Mouse (Mus musculus): ENCODE results near the gene Tgfb1i1. TPM values are rescaled to one million over a fixed set of nuclear protein-coding genes. Genes with fewer than 3 reads are reported as not detected.

Gene Tgfb1i1
- total RNA-seq, 2 experiments from 2014 or later = 16.3 to 20.4 TPM

DNA sequence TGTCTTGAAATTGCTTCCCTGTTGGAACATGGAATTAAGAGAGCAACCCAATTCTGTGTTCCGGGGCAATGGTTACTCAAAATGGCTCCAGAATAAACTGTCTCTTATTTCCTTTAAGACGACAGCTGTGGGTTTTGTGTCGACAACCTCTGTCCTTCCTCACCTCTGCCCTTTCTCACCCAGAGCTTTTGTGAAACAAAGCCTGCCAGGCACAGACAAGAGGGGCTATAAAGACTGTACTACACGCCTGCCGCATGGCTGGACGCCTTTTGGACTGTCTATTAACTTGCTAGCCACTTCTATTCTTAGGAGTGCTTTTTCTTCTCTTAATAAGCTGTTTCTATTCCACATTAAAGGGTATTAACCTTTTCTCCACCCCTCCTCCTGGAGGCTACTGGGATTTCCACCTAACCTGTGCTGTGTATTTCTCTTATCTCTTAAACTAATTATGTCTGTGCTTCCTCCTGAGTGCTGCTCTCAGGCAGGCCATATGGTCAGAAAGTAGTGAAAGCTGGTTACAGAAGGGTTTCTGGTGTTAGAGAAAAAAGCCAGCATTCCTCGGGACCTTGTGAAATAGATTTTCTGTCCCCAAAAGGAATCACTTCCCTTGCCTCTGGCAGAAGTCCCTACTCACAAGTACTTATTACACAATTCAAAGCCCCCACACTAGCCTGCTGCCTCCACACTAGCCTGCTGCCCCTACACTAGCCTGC, 36.1 kb downstream of the Tgfb1i1 start:
- no peak for DNase-seq (ENCODE audit: extremely low spot score in 1 of 2, low spot score in 1 of 2)

- no peak for DNase-seq (ENCODE audit: extremely low spot score in 1 of 2, low spot score in 1 of 2)
Observed at GRCm38 (mm10) chr7:128284047-128284446, 37.4 kb downstream of the Tgfb1i1 start.

- DNase-seq (ENCODE audit: extremely low spot score in 1 of 2, low spot score in 1 of 2) = no peak
Observed at GRCm38 (mm10) chr7:128285060-128285459, 38.4 kb downstream of the Tgfb1i1 start.

DNA sequence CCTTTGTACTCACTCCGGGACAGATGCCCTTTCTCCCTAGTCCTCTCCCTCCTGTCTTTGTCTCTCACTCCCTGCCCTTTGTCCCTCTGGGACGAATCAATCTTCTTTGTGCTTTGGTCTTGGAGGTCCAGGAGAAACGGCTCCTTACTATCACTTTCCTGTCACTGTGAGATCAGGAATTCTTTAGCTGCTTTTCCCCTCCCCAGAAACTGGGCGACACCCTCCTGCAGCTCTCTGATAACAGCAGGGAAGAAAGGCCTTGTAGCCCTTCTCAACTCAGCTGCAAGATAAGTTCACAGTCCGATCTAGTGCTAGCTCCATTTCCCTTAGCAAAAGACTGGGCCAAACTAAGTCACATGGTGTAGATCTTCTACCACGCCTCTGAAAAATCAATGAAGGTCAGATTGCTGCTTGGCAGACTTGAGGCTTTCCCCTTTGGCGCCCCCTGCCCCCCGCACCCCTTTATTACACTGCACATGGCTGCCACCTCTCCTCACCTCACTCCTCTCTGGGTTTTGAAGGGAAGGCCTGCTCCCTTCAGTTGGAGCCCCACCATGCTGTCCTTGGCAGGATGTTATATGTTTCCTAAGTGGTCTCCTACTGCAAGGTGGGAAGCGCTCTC, 42.4 kb downstream of the Tgfb1i1 start:
- DNase-seq (ENCODE audit: extremely low spot score in 1 of 2, low spot score in 1 of 2) = no peak

DNA sequence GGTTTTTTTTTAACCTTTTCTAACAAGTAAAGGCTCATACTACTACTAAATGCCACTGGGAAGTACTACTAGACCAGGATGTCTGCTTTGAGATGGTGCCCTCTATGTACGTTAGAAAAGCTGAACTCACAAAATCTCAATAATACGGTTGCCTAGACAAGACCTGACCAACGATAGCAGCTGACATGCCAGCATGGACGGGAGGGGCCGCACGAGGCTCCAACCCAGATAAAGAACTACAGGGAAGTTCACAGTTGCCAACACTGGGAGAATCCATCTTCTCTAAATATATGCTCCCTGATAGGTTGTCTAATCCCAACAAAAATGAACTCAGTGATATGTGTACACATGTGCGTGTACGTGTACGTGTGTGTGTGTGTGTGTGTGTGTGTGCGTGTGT, 48.2 kb downstream of the Tgfb1i1 start:
- DNase-seq (ENCODE audit: extremely low spot score in 1 of 2, low spot score in 1 of 2) = no peak

DNA sequence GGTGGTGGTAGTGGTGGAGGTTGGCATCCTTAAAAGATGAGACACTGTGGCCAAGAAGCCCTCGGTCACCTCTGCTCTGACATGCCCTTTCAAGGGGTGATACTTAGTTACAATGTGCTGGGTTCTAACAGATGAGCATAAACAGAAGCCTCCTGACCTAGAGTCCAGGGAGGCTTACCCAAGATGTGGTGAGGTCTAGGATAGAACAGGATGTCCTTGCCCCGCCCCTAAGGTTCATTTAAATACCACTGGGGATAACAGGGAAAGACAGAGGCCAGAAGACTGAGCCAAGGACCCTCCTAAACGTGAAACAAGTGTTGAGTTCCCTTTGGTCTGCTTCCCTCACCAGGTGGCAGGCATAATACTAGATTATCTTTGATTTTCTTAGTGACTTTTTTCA, 49.9 kb downstream of the Tgfb1i1 start:
- DNase-seq (ENCODE audit: extremely low spot score in 1 of 2, low spot score in 1 of 2) = no peak

DNA sequence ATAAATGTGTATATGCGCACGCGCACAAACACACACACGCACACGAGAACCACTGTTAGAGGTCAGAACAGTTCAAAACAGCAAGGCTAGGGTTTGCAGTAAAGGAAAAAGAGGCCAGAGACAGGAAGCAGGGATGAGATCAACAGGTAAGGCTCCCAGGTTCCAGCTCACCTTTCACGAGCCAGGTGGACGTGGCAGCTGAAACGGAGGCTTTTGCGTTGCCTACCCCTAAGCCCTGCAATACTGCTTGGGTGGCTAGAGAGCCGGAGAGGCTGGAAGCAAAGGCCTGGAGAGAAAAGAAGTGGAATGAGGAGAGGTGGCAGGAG, 50.6 kb downstream of the Tgfb1i1 start:
- no peak for DNase-seq (ENCODE audit: extremely low spot score in 1 of 2, low spot score in 1 of 2)

DNA sequence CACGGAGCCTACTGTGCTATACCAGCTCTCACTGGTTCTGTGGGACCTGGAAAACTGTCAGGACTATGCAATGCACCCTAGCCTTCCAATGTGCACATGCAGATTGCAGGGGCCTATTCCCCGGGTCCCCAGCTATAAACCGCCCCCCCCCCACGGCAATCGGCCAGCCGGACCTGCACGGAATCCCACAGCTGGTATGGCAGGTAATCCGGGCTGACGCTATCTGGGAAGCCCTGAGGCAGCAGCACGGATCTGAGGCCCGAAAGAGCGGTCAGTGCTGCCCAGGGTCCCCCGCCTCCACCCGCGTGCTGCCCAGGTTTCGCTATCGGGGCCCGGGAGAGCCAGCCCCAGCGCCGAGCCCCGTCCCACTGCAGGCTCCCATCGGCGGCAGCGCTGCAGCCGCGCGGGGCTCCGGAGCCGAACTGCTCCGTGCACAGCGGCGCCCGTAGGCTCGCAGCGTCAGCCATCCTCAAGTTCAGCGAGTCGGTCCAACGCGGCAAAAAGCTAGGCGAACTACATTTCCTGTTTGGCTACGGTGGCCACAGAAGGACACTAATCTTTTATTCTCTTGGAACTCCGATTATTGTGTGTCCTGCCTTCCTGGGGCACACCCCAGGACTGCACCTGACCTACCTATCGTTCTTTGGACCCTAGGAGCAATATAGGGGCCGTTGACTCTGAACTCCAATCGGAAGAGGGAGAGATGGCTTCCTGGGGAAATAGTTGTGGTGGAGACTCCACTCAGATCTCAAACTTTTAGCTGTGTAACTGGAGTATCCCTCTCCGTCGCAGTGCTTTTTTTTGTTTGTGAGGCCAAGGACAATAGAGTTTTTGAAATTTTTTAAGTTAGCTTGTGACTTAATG, 51.2 kb downstream of the Tgfb1i1 start, which contains the start of gene BC017158:
BC017158 (minus strand) TSS at position 554 of the 864 bp plus-strand sequence.
- peak; percentile 51 to 65 for DNase-seq (ENCODE audit: extremely low spot score in 1 of 2, low spot score in 1 of 2)

DNA sequence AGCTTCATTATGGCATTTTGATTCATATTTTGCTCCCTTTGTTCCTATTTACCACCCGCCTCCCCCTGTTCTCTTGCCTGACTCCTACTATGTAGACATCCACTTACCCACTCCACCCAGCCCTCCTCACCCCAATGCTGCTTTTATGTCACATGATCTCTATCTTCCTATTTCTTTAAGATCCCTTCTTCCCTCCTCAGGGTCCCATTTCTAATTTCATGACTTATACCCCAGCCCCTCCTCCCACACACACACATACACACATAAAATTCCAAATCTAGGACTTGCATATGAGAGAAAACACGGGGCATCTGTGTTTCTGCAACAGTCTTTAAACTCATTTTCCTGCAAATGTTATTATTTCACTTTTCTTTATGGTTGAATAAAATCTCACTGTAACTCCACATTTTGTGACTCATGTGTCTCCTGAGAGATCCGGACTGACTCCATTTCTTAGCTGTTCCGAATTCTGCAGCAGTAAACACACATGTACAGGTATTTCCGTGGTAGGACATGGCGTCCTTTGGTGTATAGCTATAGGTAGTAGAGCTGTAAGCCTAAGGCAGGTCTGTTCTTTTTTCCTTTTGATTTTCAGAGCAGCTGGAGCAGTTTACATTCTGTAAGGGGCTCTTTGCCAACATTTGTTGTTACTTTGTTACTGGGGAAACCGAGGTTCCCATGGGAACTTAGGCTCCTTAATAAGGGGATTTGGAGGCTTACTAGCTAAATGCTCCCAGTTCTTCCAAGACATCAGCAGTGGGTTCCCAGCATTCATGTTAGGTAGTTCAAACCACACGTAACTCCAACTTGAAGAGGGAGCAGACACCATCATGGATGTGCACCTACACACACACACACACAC, 52.1 kb downstream of the Tgfb1i1 start:
- no peak for DNase-seq (ENCODE audit: extremely low spot score in 1 of 2, low spot score in 1 of 2)

DNA sequence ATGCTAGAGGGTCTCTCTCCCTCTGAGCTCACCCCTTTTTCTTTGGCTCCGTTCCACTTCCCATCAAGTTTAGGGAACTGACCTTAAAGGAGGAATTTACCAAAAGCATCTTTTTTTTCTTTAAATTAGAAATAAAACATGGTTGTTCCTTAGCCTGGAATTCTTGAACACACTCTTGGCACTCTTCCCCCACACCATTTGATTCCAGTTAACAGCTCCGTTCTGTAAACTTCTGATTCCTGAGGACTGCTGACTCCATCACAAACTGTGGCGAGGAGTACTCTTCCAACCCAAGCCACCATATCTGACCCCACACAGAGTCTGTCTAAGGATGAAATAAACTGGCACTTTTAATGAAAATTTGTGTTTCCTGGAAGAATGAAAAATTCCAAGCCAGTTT, 54.3 kb downstream of the Tgfb1i1 start:
- DNase-seq (ENCODE audit: extremely low spot score in 1 of 2, low spot score in 1 of 2) = no peak

DNA sequence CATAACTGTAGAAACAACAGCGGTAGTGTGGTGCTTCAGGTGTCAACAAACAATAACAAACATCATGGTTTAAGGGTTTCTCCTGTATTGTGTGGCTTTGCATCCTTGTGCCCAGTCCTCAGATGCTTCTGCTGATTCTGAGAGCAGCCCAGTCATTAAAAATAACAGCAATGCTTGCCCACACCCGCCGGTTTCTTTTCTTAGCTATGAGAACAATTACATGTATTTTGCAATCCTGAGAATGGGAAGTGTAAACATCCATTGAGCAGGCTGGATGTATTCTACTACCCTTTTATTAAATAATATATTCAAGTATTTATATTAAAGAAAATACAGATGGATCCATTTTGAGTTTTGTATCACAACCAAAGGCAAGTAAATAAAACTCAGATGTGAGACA, 55.5 kb downstream of the Tgfb1i1 start:
- no peak for DNase-seq (ENCODE audit: extremely low spot score in 1 of 2, low spot score in 1 of 2)

- no peak for DNase-seq (ENCODE audit: extremely low spot score in 1 of 2, low spot score in 1 of 2)
Observed at GRCm38 (mm10) chr7:128304198-128304597, 57.6 kb downstream of the Tgfb1i1 start.

GRCm38 (mm10) chr7:128304907-128305306, 58.3 kb downstream of the Tgfb1i1 start:
- peak in 1 of 2 experiments; percentile 29 for DNase-seq (ENCODE audit: extremely low spot score in 1 of 2, low spot score in 1 of 2)

Small RNA genes within 50 kb of the gene (microRNA-seq; reads per million reads assigned to microRNA genes)
- gene Mir3103 = 1.00 to 1.3 reads per million in 2 experiments

Other genes starting within 250 kb of the Tgfb1i1 start
- under 1 TPM; 0.21 to 0.25 TPM for gene Trim72, start 242.9 kb upstream of the Tgfb1i1 start, total RNA-seq (2021)
- 10 to 100 TPM; 13.1 to 13.9 TPM for gene Itgam, start 184.2 kb upstream of the Tgfb1i1 start, total RNA-seq (2021)
- gene Gm49368, start 184.1 kb upstream of the Tgfb1i1 start, total RNA-seq (2021) = not detected
- under 1 TPM; 0.09 to 0.20 TPM for gene Itgax, start 117.3 kb upstream of the Tgfb1i1 start, total RNA-seq (2021)
- 1 to 10 TPM in 1 of 2 experiments, under 1 TPM in 1; 0.79 to 1.5 TPM for gene Itgad, start 92.4 kb upstream of the Tgfb1i1 start, total RNA-seq (2021)
- 1 to 10 TPM; 2.7 to 4.4 TPM for gene Cox6a2, start 40.4 kb upstream of the Tgfb1i1 start, total RNA-seq (2021)
- 10 to 100 TPM; 12.4 to 13.2 TPM for gene Armc5, start 9.5 kb upstream of the Tgfb1i1 start, total RNA-seq (2021)
- gene 9130023H24Rik, start 8.8 kb upstream of the Tgfb1i1 start, total RNA-seq (2021) = 1 to 10 TPM; 3.6 to 3.9 TPM
- gene Slc5a2, start 18.8 kb downstream of the Tgfb1i1 start, total RNA-seq (2021) = not detected
- gene BC017158, start 51.4 kb downstream of the Tgfb1i1 start, total RNA-seq (2021) = 10 to 100 TPM; 24.1 to 24.6 TPM
- gene Rgs10, start 171.9 kb downstream of the Tgfb1i1 start, total RNA-seq (2021) = 10 to 100 TPM; 42.3 to 48.8 TPM
- gene Tial1, start 214.9 kb downstream of the Tgfb1i1 start, total RNA-seq (2021) = 100 to 1,000 TPM in 1 of 2 experiments, 10 to 100 TPM in 1; 92.6 to 117 TPM

Measured in layer of hippocampus, postnatal 25 days (tissue).